Comparison of ENCODE assay signal across 17 mouse cellular contexts in genomic region chr14:71671994-71672393, GRCm38 (mm10).
"Had no signal": no experiment of that assay in that cellular context is flagged by ENCODE, and none has a peak within 500 bp of the region (broad histone marks: within the 10 kb centered on the region; RNA-seq: fewer than 3 reads in every experiment).

No protein-coding gene starts in this region.

- ATAC-seq: intestine, postnatal 0 days; liver, postnatal 0 days; lung, postnatal 0 days had no signal

- H3K4me1 ChIP-seq: limb, embryonic 12.5 days; limb, embryonic 15.5 days; neural tube, embryonic 12.5 days; neural tube, embryonic 15.5 days had no signal

- H3K27me3 ChIP-seq: limb, embryonic 15.5 days; neural tube, embryonic 12.5 days; neural tube, embryonic 15.5 days had no signal

- H3K9me3 ChIP-seq: limb, embryonic 12.5 days; limb, embryonic 15.5 days; neural tube, embryonic 12.5 days; neural tube, embryonic 15.5 days had no signal

- H3K9ac ChIP-seq: limb, embryonic 12.5 days; limb, embryonic 15.5 days; liver, embryonic 14.5 days; liver, postnatal 0 days; lung, embryonic 14.5 days; neural tube, embryonic 12.5 days; neural tube, embryonic 15.5 days had no signal

- H3K27ac ChIP-seq: kidney, postnatal 0 days; limb, embryonic 12.5 days; limb, embryonic 15.5 days; liver, embryonic 14.5 days; macrophage; neural tube, embryonic 12.5 days; neural tube, embryonic 15.5 days had no signal

- DNase-seq: kidney, adult 2 months; kidney, postnatal 25 days; left cerebral cortex, postnatal 4 days; liver, postnatal 0 days; lung, embryonic 14.5 days; thymus, adult 18-20 months; thymus, postnatal 4 days had no signal

- H3K4me3 ChIP-seq: limb, embryonic 12.5 days; limb, embryonic 15.5 days; neural tube, embryonic 12.5 days; neural tube, embryonic 15.5 days had no signal

- H3K36me3 ChIP-seq: limb, embryonic 12.5 days; limb, embryonic 15.5 days; neural tube, embryonic 12.5 days; neural tube, embryonic 15.5 days had no signal

- H3K4me2 ChIP-seq: limb, embryonic 12.5 days; limb, embryonic 15.5 days; liver, embryonic 11.5 days; lung, embryonic 14.5 days; neural tube, embryonic 12.5 days; neural tube, embryonic 15.5 days had no signal
